Mouse (Mus musculus) stomach, postnatal 0 days (tissue): ENCODE measurements at regions not wholly inside any gene's neighbourhood (a gene's known extent, or its start where the extent isn't known, plus 50 kb on each side); places are given as distances from the start of the nearest gene placed in this dataset.

Experiments
- ATAC-seq: fragments of 200-750 bp; cut with Nextera tagmentation; 2 replicates; pipeline ENCODE4 v1.8.0; 2017; ENCODE audit not compliant: low FRiP score, low TSS enrichment
- DNase-seq: peaks from one replicate; pipeline ENCODE4 v3.0.0-alpha.2; 2016; ENCODE audit warnings: low spot score
- H3K27ac ChIP-seq: fragments of 300-500 bp; sonication (generic); replicated peaks from 2 replicates; pipeline ENCODE4 v1.5.1; 2014; ENCODE audit warnings: mild to moderate bottlenecking, control low read depth
- H3K27me3 ChIP-seq: fragments of 300-500 bp; sonication (generic); 2 replicates; pipeline ENCODE4 v1.6.1; 2014; ENCODE audit warnings: low read length; ENCODE audit not compliant: control insufficient read depth, insufficient read depth
- H3K36me3 ChIP-seq: fragments of 300-500 bp; sonication (generic); 2 replicates; pipeline ENCODE4 v1.6.1; 2014; ENCODE audit warnings: low read length, mixed read lengths; ENCODE audit not compliant: control insufficient read depth, insufficient read depth
- H3K4me1 ChIP-seq: fragments of 300-500 bp; sonication (generic); replicated peaks from 2 replicates; pipeline ENCODE4 v1.6.1; 2014; ENCODE audit warnings: antibody characterized with exemption; ENCODE audit not compliant: control insufficient read depth, insufficient read depth
- H3K4me2 ChIP-seq: fragments of 300-500 bp; sonication (generic); replicated peaks from 2 replicates; pipeline ENCODE4 v1.6.1; 2014; ENCODE audit warnings: low read depth, mild to moderate bottlenecking, control low read depth, moderate library complexity
- H3K4me3 ChIP-seq: fragments of 300-500 bp; sonication (generic); 2 replicates; pipeline ENCODE4 v1.5.1; 2014; ENCODE audit warnings: low read depth, low read length, control low read depth
- H3K9ac ChIP-seq: fragments of 300-500 bp; sonication (generic); 2 replicates; pipeline ENCODE4 v1.6.1; 2014; ENCODE audit warnings: mild to moderate bottlenecking, low read length, control low read depth, mixed read lengths
- H3K9me3 ChIP-seq: fragments of 300-500 bp; sonication (generic); 2 replicates; pipeline ENCODE4 v1.6.1; 2016; ENCODE audit warnings: low read length; ENCODE audit not compliant: control insufficient read depth
- CTCF ChIP-seq: IDR thresholded peaks from 2 replicates; pipeline ENCODE4 v1.5.1; 2016; ENCODE audit warnings: antibody characterized with exemption, low read depth, mild to moderate bottlenecking, moderate library complexity
- EP300 ChIP-seq: optimal IDR thresholded peaks from 2 replicates; pipeline ENCODE3; 2016; ENCODE audit warnings: antibody characterized with exemption
- WGBS: fragments of 180-500 bp; shearing (Covaris S2); extraction: QIAGEN DNeasy Blood & Tissue Kit; methylation state at CpG from one replicate; pipeline ENCODE4 v1.1.7; 2014; 5-methylcytosine and 5-hydroxymethylcytosine counted together

DNA sequence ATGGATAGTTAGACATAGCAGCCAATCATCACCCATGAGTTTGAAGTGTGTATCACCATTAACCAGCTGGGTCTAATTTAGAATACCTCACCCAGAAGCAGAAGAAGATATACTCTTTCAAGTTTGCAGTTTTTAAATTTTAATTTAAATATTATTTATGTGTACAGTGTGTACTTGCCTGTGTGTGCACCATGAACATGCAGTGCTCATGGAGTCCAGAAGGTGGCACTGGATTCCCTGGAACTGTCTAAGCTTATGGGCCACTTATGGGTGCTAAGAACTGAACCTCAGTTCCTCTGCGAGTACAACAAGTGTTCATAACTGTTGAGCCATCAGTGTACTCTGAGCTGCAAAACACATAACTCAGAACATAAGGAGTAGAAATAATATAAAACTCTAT lies 675.6 kb downstream of the Adcyap1 start:
- ATAC-seq = no peak
- 90% methylated on average over 1 of the region's 1 CpGs for WGBS
- H3K4me2 ChIP-seq = no peak overlapping the region

DNA sequence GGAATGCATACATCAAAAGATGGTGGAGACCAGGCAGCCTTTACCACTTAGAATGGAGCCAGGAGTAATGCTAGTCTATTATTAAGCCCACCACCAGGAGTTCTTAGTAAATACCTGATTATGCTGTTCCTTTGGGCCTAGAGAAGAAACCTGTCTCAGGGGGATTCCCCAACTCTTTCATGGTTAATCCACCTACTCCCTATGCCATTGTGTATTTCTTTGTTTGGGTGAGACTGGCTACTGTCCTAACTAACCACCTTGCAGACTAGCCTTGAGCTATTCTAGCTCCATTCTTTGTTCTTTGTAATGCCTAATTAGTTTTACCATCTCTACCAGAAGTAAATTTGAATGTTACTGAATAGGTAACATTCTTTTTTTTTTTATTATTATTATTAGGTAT lies 706.8 kb downstream of the Adcyap1 start:
- Histone ChIP-seq H3K27ac (no peak overlapping the region), H3K27me3 (no peaks in the 10 kb centered on the region), H3K9ac (no peak overlapping the region), H3K9me3 (no peaks in the 10 kb centered on the region), H3K4me2 (no peak overlapping the region), H3K4me1 (no peaks in the 10 kb centered on the region), H3K36me3 (no peaks in the 10 kb centered on the region), H3K4me3 (no peak overlapping the region)
- DNase-seq (no peak), ATAC-seq (no peak)
- TF ChIP-seq CTCF = no peak
- TF ChIP-seq EP300 = no peak

More for the DNA sequence above, 675.6 kb downstream of the Adcyap1 start:
- Histone ChIP-seq H3K4me3 (no peak overlapping the region), H3K9me3 (no peaks in the 10 kb centered on the region), H3K9ac (no peak overlapping the region), H3K4me1 (no peaks in the 10 kb centered on the region), H3K36me3 (no peaks in the 10 kb centered on the region), H3K27me3 (no peaks in the 10 kb centered on the region), H3K27ac (no peak overlapping the region)
- DNase-seq = no peak
- peak; percentile 30 for TF ChIP-seq CTCF
- TF ChIP-seq EP300 = no peak

DNA sequence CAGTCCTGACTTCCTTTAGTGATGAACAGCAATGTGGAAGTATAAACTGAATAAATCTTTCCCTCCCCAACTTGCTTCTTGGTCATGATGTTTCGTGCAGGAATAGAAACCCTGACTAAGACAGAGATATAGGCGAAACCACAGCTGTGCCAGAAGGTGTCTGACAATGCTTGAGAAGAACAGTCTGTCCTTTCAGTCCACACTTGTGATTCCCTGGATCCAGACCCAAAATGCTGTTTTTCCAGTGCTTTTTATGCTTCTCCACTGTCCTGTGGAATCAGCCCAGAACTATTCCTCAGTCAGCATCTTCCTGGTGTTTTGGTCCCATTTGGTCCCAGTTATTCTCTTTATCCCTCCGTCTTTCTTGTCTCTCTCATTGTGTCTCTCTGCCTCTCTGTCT lies 723.6 kb downstream of the Adcyap1 start:
- H3K27me3 ChIP-seq = no peaks in the 10 kb centered on the region
- H3K9me3 ChIP-seq = no peaks in the 10 kb centered on the region
- WGBS = 73% methylated on average over 3 of the region's 3 CpGs
- TF ChIP-seq EP300 (no peak), CTCF (no peak)
- H3K4me3 ChIP-seq = no peak overlapping the region
- H3K27ac ChIP-seq = no peak overlapping the region
- H3K36me3 ChIP-seq = no peaks in the 10 kb centered on the region
- ATAC-seq (no peak), DNase-seq (no peak)
- no peak overlapping the region for H3K9ac ChIP-seq
- no peak overlapping the region for H3K4me2 ChIP-seq
- no peaks in the 10 kb centered on the region for H3K4me1 ChIP-seq

DNA sequence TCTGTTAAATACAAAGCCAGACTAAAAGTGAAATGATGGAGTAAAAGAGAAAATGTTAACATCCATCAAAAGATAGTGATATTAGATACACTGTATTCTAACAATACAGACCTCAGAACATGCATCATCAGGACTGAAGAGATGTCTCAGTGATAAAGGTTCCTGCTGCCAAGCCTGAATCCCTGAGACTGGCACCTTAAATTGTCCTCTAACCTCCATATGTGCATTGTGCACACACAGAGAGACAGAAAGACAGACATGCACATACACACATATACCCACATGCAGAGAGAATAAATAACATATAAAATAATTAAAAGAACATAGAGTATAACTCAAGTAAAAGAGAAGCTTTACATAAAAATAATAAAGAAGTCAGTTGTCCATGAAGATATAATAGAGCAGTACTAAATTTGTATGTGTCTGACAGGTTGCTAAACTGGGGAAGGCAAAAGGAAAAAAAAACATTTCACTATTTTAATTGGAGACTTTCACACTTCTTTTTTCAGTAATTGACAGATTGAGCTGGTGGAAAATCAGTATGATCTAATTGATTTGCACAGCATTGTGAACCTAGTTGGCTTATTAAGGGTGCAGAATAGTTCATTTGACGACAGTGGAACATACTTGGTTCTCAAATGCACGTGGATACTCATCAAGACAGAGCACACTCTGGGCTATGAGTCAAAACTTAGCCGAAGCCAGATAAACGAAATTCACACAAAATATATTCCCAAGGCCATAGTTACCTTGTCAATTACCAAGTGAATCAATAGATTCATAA lies 725.6 kb downstream of the Adcyap1 start:
- ATAC-seq (no peak), DNase-seq (no peak)
- TF ChIP-seq CTCF (no peak), EP300 (no peak)
- Histone ChIP-seq H3K9me3 (no peaks in the 10 kb centered on the region), H3K36me3 (no peaks in the 10 kb centered on the region), H3K4me3 (no peak overlapping the region), H3K27me3 (no peaks in the 10 kb centered on the region), H3K27ac (no peak overlapping the region), H3K4me1 (no peaks in the 10 kb centered on the region), H3K9ac (no peak overlapping the region), H3K4me2 (no peak overlapping the region)
- WGBS = 74% methylated on average over 4 of the region's 4 CpGs
